Mouse (Mus musculus): ENCODE results near the gene Fndc3b.

DNA sequence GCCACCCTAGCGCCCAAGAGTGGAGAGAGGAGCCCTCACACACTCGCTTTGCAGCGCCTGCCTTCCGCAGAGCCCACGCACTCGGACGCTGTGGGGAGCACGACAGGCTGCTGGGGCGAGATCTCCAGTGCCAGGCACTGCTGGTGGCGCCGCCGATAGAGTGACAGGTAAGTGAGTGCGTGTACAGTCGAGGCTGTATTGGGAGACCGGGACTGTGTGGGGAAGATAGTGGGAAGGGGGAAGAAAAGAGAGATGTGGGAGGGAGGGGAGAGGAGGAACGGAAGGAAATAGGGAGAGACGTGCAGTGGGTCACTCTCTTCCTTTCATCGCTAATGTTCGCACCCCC is 339.9 kb downstream of the Fndc3b start, which contains the start of gene Ghsr:
- TF ChIP-seq CTCF (conservative IDR thresholded peaks at IDR 0.05; ENCODE audit: insufficient read depth, insufficient read length, low read depth, low read length), result no peak
- TF ChIP-seq POLR2A (IDR thresholded peaks at IDR 0.05; ENCODE audit: low read depth, low read length), result no peak

Measured in kidney, adult 2 months (tissue).